Mouse (Mus musculus) liver, embryonic 14.5 days (tissue): ENCODE results near the gene Serpinb9c.

Experiments
- CTCF ChIP-seq: IDR thresholded peaks from 2 replicates; pipeline ENCODE4 v1.5.1; 2016; ENCODE audit warnings: antibody characterized with exemption, low read depth, control low read depth
- EP300 ChIP-seq: IDR thresholded peaks from 2 replicates; pipeline ENCODE4 v1.6.1; 2016; ENCODE audit warnings: antibody characterized with exemption, low read depth

DNA sequence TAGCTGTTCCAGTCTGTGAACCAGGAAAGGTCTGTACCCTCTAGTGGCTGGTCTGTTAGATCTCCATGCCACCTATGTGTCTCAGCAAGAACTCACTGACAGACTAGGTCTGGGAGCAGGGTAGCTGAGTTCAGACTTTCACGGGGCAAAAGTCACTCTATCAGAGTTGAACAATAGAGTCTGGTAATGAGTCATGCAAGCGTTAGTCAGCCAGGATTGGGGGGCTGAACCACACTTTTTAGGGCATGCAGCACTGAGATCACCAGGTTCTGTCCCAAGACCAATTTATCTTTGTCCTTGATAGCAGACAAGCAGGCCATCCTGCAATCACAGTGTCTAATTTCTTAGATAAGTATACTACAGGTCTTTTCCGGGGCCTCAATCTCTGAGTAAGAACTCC is 18.1 kb downstream of the Serpinb9c start:
- TF ChIP-seq EP300, result no peak
- TF ChIP-seq CTCF, result no peak
